In genomic region chr8:122036325-122036724, GRCm38 (mm10) we compare ENCODE assay signal across 26 mouse cellular contexts.
DNase-seq lines count a peak whose midpoint lies in the region; ATAC-seq lines count a peak whose summit lies in the region.
"Had no signal": no experiment of that assay in that cellular context is flagged by ENCODE, and none has a peak within 500 bp of the region (broad histone marks: within the 10 kb centered on the region; RNA-seq: fewer than 3 reads in every experiment).

No protein-coding gene starts in this region.

- peak overlapping the region; percentile 75 for H3K27ac ChIP-seq in heart, embryonic 10.5 days
- no peak overlapping the region for H3K27ac ChIP-seq in heart, embryonic 15.5 days
- no peak overlapping the region for H3K27ac ChIP-seq in embryonic facial prominence, embryonic 15.5 days (replicated peaks)
- peak overlapping the region; percentile 78 for H3K27ac ChIP-seq in limb, embryonic 15.5 days
- H3K27ac ChIP-seq: embryonic facial prominence, embryonic 12.5 days; forebrain, embryonic 12.5 days; kidney, embryonic 15.5 days; lung, embryonic 15.5 days; midbrain, embryonic 10.5 days; midbrain, embryonic 15.5 days; stomach, embryonic 15.5 days had no signal

- H3K9ac ChIP-seq in heart, embryonic 15.5 days: no peak overlapping the region
- H3K9ac ChIP-seq in embryonic facial prominence, embryonic 15.5 days: no peak overlapping the region
- H3K9ac ChIP-seq in limb, embryonic 15.5 days: no peak overlapping the region
- H3K9ac ChIP-seq: embryonic facial prominence, embryonic 12.5 days; forebrain, embryonic 12.5 days; forebrain, postnatal 0 days; kidney, embryonic 15.5 days; lung, embryonic 15.5 days; midbrain, embryonic 15.5 days; stomach, embryonic 15.5 days had no signal

- H3K9me3 ChIP-seq in heart, embryonic 10.5 days: no peaks in the 10 kb centered on the region
- H3K9me3 ChIP-seq in heart, embryonic 15.5 days (replicated peaks): no peaks in the 10 kb centered on the region
- no peaks in the 10 kb centered on the region for H3K9me3 ChIP-seq in embryonic facial prominence, embryonic 15.5 days (replicated peaks)
- H3K9me3 ChIP-seq in limb, embryonic 15.5 days: no peaks in the 10 kb centered on the region
- H3K9me3 ChIP-seq: embryonic facial prominence, embryonic 12.5 days; forebrain, embryonic 12.5 days; kidney, embryonic 15.5 days; lung, embryonic 15.5 days; midbrain, embryonic 10.5 days; midbrain, embryonic 15.5 days; stomach, embryonic 15.5 days had no signal

- intact Hi-C loops in heart, postnatal 25 days (cut with DNase I): no loop called here

- DNase-seq in heart, embryonic 10.5 days (ENCODE audit: low spot score): peak; percentile 86
- no peak for DNase-seq in heart, adult 18-20 months
- DNase-seq in heart, postnatal 25 days (ENCODE audit: low spot score): no peak
- DNase-seq in adipocyte (ENCODE audit: low spot score): no peak
- DNase-seq in urinary bladder, adult 18-20 months (ENCODE audit: low spot score in 2 of 2): no peak
- DNase-seq: cerebellum, adult 2 months; cerebellum, postnatal 14 days; forebrain, postnatal 0 days; gastrocnemius, postnatal 14 days; kidney, adult 18-20 months; kidney, postnatal 36 days; right cerebral cortex, postnatal 25 days had no signal

- ATAC-seq in heart, embryonic 15.5 days (replicated peaks; ENCODE audit: insufficient number of reproducible peaks, insufficient read depth, low FRiP score, low read depth): peak; percentile 69
- ATAC-seq in embryonic facial prominence, embryonic 15.5 days (ENCODE audit: insufficient number of reproducible peaks, low FRiP score, low TSS enrichment, low read depth): peak; percentile 63; the same call in 1 of the 2 replicates
- ATAC-seq in limb, embryonic 15.5 days (ENCODE audit: insufficient number of reproducible peaks, low FRiP score, low TSS enrichment, low read depth): 0 out of 2 replicates have a peak, but pooled peaks have one; percentile 11
- ATAC-seq: CD4-positive, CD25-positive, alpha-beta regulatory T cell, adult 4 months; forebrain, postnatal 0 days; hindbrain, embryonic 16.5 days; midbrain, embryonic 15.5 days had no signal

- no peak overlapping the region for H3K4me3 ChIP-seq in heart, embryonic 10.5 days
- no peak overlapping the region for H3K4me3 ChIP-seq in heart, embryonic 15.5 days
- H3K4me3 ChIP-seq in embryonic facial prominence, embryonic 15.5 days (replicated peaks): no peak overlapping the region
- no peak overlapping the region for H3K4me3 ChIP-seq in limb, embryonic 15.5 days
- H3K4me3 ChIP-seq: embryonic facial prominence, embryonic 12.5 days; erythroblast, embryonic 14.5 days; forebrain, embryonic 12.5 days; kidney, embryonic 15.5 days; lung, embryonic 15.5 days; midbrain, embryonic 10.5 days; midbrain, embryonic 15.5 days; stomach, embryonic 15.5 days had no signal

- H3K4me2 ChIP-seq in heart, embryonic 15.5 days: no peak overlapping the region
- no peak overlapping the region for H3K4me2 ChIP-seq in embryonic facial prominence, embryonic 15.5 days (replicated peaks)
- no peak overlapping the region for H3K4me2 ChIP-seq in limb, embryonic 15.5 days
- H3K4me2 ChIP-seq: embryonic facial prominence, embryonic 12.5 days; forebrain, embryonic 12.5 days; kidney, embryonic 15.5 days; liver, embryonic 11.5 days; lung, embryonic 15.5 days; midbrain, embryonic 15.5 days; stomach, embryonic 15.5 days had no signal

- H3K36me3 ChIP-seq in heart, embryonic 10.5 days: no peaks in the 10 kb centered on the region
- H3K36me3 ChIP-seq in heart, embryonic 15.5 days: no peaks in the 10 kb centered on the region
- no peaks in the 10 kb centered on the region for H3K36me3 ChIP-seq in embryonic facial prominence, embryonic 15.5 days
- H3K36me3 ChIP-seq in limb, embryonic 15.5 days: no peaks in the 10 kb centered on the region
- H3K36me3 ChIP-seq: embryonic facial prominence, embryonic 12.5 days; forebrain, embryonic 12.5 days; kidney, embryonic 15.5 days; lung, embryonic 15.5 days; midbrain, embryonic 10.5 days; midbrain, embryonic 15.5 days; stomach, embryonic 15.5 days had no signal

- peaks cover 84% of the 10 kb centered on the region for H3K4me1 ChIP-seq in heart, embryonic 10.5 days
- H3K4me1 ChIP-seq in heart, embryonic 15.5 days (replicated peaks): peaks cover 34% of the 10 kb centered on the region
- H3K4me1 ChIP-seq in embryonic facial prominence, embryonic 15.5 days: peaks cover 19% of the 10 kb centered on the region
- H3K4me1 ChIP-seq in limb, embryonic 15.5 days: peaks cover 36% of the 10 kb centered on the region
- H3K4me1 ChIP-seq: lung, embryonic 15.5 days had no signal

- 0 out of 2 replicates have a peak, but pooled peaks cover 8% of the 10 kb centered on the region for H3K27me3 ChIP-seq in heart, embryonic 10.5 days (ENCODE audit: insufficient read depth, poor library complexity, severe bottlenecking)
- H3K27me3 ChIP-seq in heart, embryonic 15.5 days: peaks cover 3% of the 10 kb centered on the region; the same call in 1 of the 2 replicates
- H3K27me3 ChIP-seq in embryonic facial prominence, embryonic 15.5 days: no peaks in the 10 kb centered on the region
- no peaks in the 10 kb centered on the region for H3K27me3 ChIP-seq in limb, embryonic 15.5 days
- H3K27me3 ChIP-seq: embryonic facial prominence, embryonic 12.5 days; forebrain, embryonic 12.5 days; kidney, embryonic 15.5 days; lung, embryonic 15.5 days; midbrain, embryonic 15.5 days; stomach, embryonic 15.5 days had no signal

- 37% methylated on average over 6 of the region's 6 CpGs for WGBS in heart, embryonic 10.5 days
- WGBS in heart, embryonic 15.5 days: 32% methylated on average over 6 of the region's 6 CpGs
- 50% methylated on average over 6 of the region's 6 CpGs for WGBS in embryonic facial prominence, embryonic 15.5 days
- 65% methylated on average over 6 of the region's 6 CpGs for WGBS in limb, embryonic 15.5 days

Comparison
In these comparisons a context has a peak if more than half of its experiments do, and no peak if none do; other contexts are left out.
1. H3K27ac ChIP-seq: peak in heart, embryonic 10.5 days (single experiment) and limb, embryonic 15.5 days (single experiment); none in heart, embryonic 15.5 days (single experiment) and embryonic facial prominence, embryonic 15.5 days (single experiment).
2. ATAC-seq: peak in every context shown above with its lines; median percentile 69 in heart, embryonic 15.5 days; 63 in embryonic facial prominence, embryonic 15.5 days; 11 in limb, embryonic 15.5 days.